Mouse (Mus musculus) hindbrain, postnatal 0 days (tissue): ENCODE results near the gene Ccdc181. TPM values are rescaled to one million over a fixed set of nuclear protein-coding genes. Genes with fewer than 3 reads are reported as not detected.

Experiments used
- ATAC-seq: fragments of 200-750 bp; cut with Nextera tagmentation; 2 replicates; pipeline ENCODE4 v1.8.0; 2017; ENCODE audit warnings: mild to moderate bottlenecking, moderate TSS enrichment, moderate library complexity
- DNase-seq: peaks from one replicate; pipeline ENCODE4 v3.0.0-alpha.2; 2015; ENCODE audit warnings: low spot score
- H3K27ac ChIP-seq: fragments of 300-500 bp; sonication (generic); 2 replicates; pipeline ENCODE4 v1.5.1; 2014; ENCODE audit warnings: mild to moderate bottlenecking
- H3K27me3 ChIP-seq: fragments of 300-500 bp; sonication (generic); 2 replicates; pipeline ENCODE4 v1.6.1; 2014; ENCODE audit warnings: low read length, mixed read lengths; ENCODE audit not compliant: insufficient read depth
- H3K36me3 ChIP-seq: fragments of 300-500 bp; sonication (generic); 2 replicates; pipeline ENCODE4 v1.6.1; 2014; ENCODE audit warnings: low read length, mixed read lengths; ENCODE audit not compliant: insufficient read depth
- H3K4me1 ChIP-seq: fragments of 300-500 bp; sonication (generic); 2 replicates; pipeline ENCODE4 v1.6.1; 2014; ENCODE audit warnings: antibody characterized with exemption, low read length, mixed read lengths; ENCODE audit not compliant: insufficient read depth
- H3K4me2 ChIP-seq: fragments of 300-500 bp; sonication (generic); 2 replicates; pipeline ENCODE4 v1.6.1; 2014; ENCODE audit warnings: low read depth, mild to moderate bottlenecking, low read length, moderate library complexity, mixed read lengths
- H3K4me3 ChIP-seq: fragments of 300-500 bp; sonication (generic); 2 replicates; pipeline ENCODE4 v1.5.1; 2014; ENCODE audit warnings: low read length
- H3K9ac ChIP-seq: fragments of 300-500 bp; sonication (generic); replicated peaks from 2 replicates; pipeline ENCODE4 v1.6.1; 2014; ENCODE audit warnings: mild to moderate bottlenecking, low read length, moderate library complexity, mixed read lengths
- H3K9me3 ChIP-seq: fragments of 300-500 bp; sonication (generic); 2 replicates; pipeline ENCODE4 v1.6.1; 2016; ENCODE audit warnings: low read length, mixed read lengths
- CTCF ChIP-seq: IDR thresholded peaks from 2 replicates; pipeline ENCODE4 v1.5.1; 2016; ENCODE audit warnings: antibody characterized with exemption, control low read depth, low read depth
- WGBS: fragments of 180-500 bp; shearing (Covaris S2); extraction: QIAGEN DNeasy Blood & Tissue Kit; methylation state at CpG from one replicate; pipeline ENCODE4 v1.1.7; 2014; 5-methylcytosine and 5-hydroxymethylcytosine counted together
- polyA plus RNA-seq: library from polyadenylated mRNA; unstranded; fragments of >200 nt; fragmentation: Nextera tagmentation; extraction: Ambion mirVana; gene quantifications from 2 replicates; pipeline ENCODE4 v1.2.1, GENCODE M21; 2015
- total RNA-seq: library from RNA; depleted of rRNA; stranded (reverse); fragments of >200 nt; gene quantifications from 2 replicates; pipeline ENCODE4 v1.2.3, GENCODE M21; 2014

Ccdc181 gene
- total and polyA plus RNA-seq, 2 experiments from 2014 or later: 5.8 to 25.0 TPM

- DNase-seq: no peak
- no peak for TF ChIP-seq CTCF
Measured at GRCm38 (mm10) chr1:164247442-164247841, 27.9 kb upstream of the Ccdc181 start.

GRCm38 (mm10) chr1:164247971-164248370, 27.4 kb upstream of the Ccdc181 start:
- Histone ChIP-seq H3K4me2 (peak overlapping the region; percentile 72), H3K9me3 (no peaks in the 10 kb centered on the region), H3K9ac (peak overlapping the region; percentile 53), H3K27me3 (no peaks in the 10 kb centered on the region), H3K36me3 (no peaks in the 10 kb centered on the region), H3K27ac (peak overlapping the region; percentile 76; the same call in 1 of the 2 replicates), H3K4me3 (peak overlapping the region; percentile 53), H3K4me1 (peaks cover 7% of the 10 kb centered on the region; the same call in 1 of the 2 replicates)
- ATAC-seq (no peak), DNase-seq (peak; percentile 13)
- WGBS: 8% methylated on average over 10 of the region's 10 CpGs
- TF ChIP-seq CTCF: no peak

More at GRCm38 (mm10) chr1:164247442-164247841, 27.9 kb upstream of the Ccdc181 start:
- no peaks in the 10 kb centered on the region for H3K36me3 ChIP-seq
- H3K27ac ChIP-seq: 0 out of 2 replicates have a peak overlapping the region, but pooled peaks have one; percentile 76
- H3K4me1 ChIP-seq: peaks cover 7% of the 10 kb centered on the region; the same call in 1 of the 2 replicates
- H3K4me3 ChIP-seq: no peak overlapping the region
- peak overlapping the region; percentile 53; the same call in 1 of the 2 replicates for H3K9ac ChIP-seq
- no peaks in the 10 kb centered on the region for H3K9me3 ChIP-seq
- no peak for ATAC-seq
- H3K4me2 ChIP-seq: peak overlapping the region; percentile 72; the same call in 1 of the 2 replicates
- no peaks in the 10 kb centered on the region for H3K27me3 ChIP-seq
- 32% methylated on average over 8 of the region's 8 CpGs for WGBS

GRCm38 (mm10) chr1:164248465-164249331, 26.7 kb upstream of the Ccdc181 start, which contains the start of gene Slc19a2:
Gene Slc19a2, plus strand, starts transcription at chr1:164249046.
- peak within 1 kb of the TSS; percentile 53 for H3K9ac ChIP-seq
- TF ChIP-seq CTCF: no peak; the same call in 1 of the 2 replicates
- H3K27ac ChIP-seq: peak within 1 kb of the TSS; percentile 76
- peak within 1 kb of the TSS; percentile 53 for H3K4me3 ChIP-seq
- peak; percentile 97 for ATAC-seq
- H3K9me3 ChIP-seq: no peaks in the 10 kb centered on the region
- peak; percentile 97 for DNase-seq
- peaks cover 7% of the 10 kb centered on the region; the same call in 1 of the 2 replicates for H3K4me1 ChIP-seq
- no peaks in the 10 kb centered on the region for H3K27me3 ChIP-seq
- H3K36me3 ChIP-seq: no peaks in the 10 kb centered on the region
- peak within 1 kb of the TSS; percentile 72 for H3K4me2 ChIP-seq
- WGBS: under 1% methylated on average over 57 of the region's 79 CpGs

- ATAC-seq (peak; percentile 10), DNase-seq (peak; percentile 54)
- Histone ChIP-seq H3K27me3 (no peaks in the 10 kb centered on the region), H3K9ac (peak overlapping the region; percentile 53), H3K4me2 (peak overlapping the region; percentile 72), H3K4me1 (peaks cover 7% of the 10 kb centered on the region; the same call in 1 of the 2 replicates), H3K4me3 (peak overlapping the region; percentile 53), H3K9me3 (no peaks in the 10 kb centered on the region), H3K36me3 (no peaks in the 10 kb centered on the region), H3K27ac (peak overlapping the region; percentile 76)
- 1% methylated on average over 32 of the region's 33 CpGs for WGBS
- no peak for TF ChIP-seq CTCF
Measured at GRCm38 (mm10) chr1:164249332-164249711, 26.1 kb upstream of the Ccdc181 start.

- Histone ChIP-seq H3K4me2 (peak overlapping the region; percentile 72), H3K27ac (no peak overlapping the region), H3K36me3 (no peaks in the 10 kb centered on the region), H3K4me3 (peak overlapping the region; percentile 53), H3K9ac (no peak overlapping the region), H3K27me3 (no peaks in the 10 kb centered on the region), H3K9me3 (no peaks in the 10 kb centered on the region), H3K4me1 (peaks cover 7% of the 10 kb centered on the region; the same call in 1 of the 2 replicates)
- no peak for DNase-seq
- TF ChIP-seq CTCF: no peak
- 53% methylated on average over 8 of the region's 8 CpGs for WGBS
- ATAC-seq: no peak
Measured at GRCm38 (mm10) chr1:164250391-164251150, 24.8 kb upstream of the Ccdc181 start.

- no peak for TF ChIP-seq CTCF
- no peaks in the 10 kb centered on the region for H3K27me3 ChIP-seq
- H3K27ac ChIP-seq: no peak overlapping the region
- no peak overlapping the region for H3K9ac ChIP-seq
- DNase-seq (no peak), ATAC-seq (no peak)
- H3K9me3 ChIP-seq: no peaks in the 10 kb centered on the region
- H3K36me3 ChIP-seq: no peaks in the 10 kb centered on the region
- no peak overlapping the region for H3K4me3 ChIP-seq
- H3K4me2 ChIP-seq: no peak overlapping the region; the same call in 1 of the 2 replicates
- peaks cover 7% of the 10 kb centered on the region; the same call in 1 of the 2 replicates for H3K4me1 ChIP-seq
- WGBS: 86% methylated on average over 1 of the region's 1 CpGs
Measured at GRCm38 (mm10) chr1:164251438-164251837, 23.9 kb upstream of the Ccdc181 start.
